Mouse (Mus musculus): ENCODE data around the gene Pcsk5. TPM values are rescaled to one million over a fixed set of nuclear protein-coding genes. Genes with fewer than 3 reads are reported as not detected.
A peak's percentile ranks its signal among the peaks of the same experiment; 100 is the strongest.
"Not testable (repeated sequence)": the region's sequence is repeated elsewhere in the genome, so short reads cannot be mapped to it uniquely, and the experiment has no call there.

Pcsk5 gene
- polyA plus RNA-seq, 1 experiment from 2014 or later, result 19.9 TPM

DNA sequence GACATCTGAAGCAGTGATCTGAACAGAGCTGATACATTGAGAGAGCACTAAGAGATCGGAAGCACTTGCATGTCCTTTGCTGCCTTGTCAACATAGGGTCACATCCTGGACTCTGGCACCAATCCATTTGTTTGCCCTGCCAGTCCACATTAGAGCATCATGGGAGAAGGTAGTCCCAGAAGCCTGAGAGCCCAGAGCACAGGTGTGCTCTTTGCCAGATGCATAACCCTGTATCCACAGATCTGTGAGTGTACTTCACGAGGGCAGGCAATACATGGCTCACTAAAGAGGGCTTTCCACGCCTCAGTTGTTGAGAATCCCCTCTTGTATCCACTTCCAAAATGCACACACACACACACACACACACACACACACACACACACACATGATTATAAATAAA, 346.1 kb downstream of the Pcsk5 start:
- no peak for ATAC-seq (ENCODE audit: insufficient number of reproducible peaks, low FRiP score, low TSS enrichment, low read depth)
- Histone ChIP-seq H3K4me1 (no peaks in the 10 kb centered on the region), H3K9ac (no peak overlapping the region)

DNA sequence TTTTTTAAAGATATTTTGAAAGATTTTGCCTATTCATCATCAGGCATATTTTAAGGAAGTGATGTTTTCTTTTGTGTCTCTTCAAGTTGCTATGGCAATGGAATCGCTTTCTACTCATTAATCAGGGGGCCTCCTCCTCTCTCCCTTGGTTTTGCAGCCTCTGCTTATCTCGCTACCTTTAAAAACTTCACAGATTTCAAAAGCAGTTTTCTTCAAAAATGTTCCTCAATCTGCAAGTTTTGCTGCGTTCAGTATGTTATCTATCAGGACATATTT, 347.6 kb downstream of the Pcsk5 start:
- no peak for ATAC-seq (ENCODE audit: insufficient number of reproducible peaks, low FRiP score, low TSS enrichment, low read depth)
- H3K4me3 ChIP-seq, result no peak overlapping the region
- WGBS, result 64% methylated on average over 3 of the region's 3 CpGs
- no peak overlapping the region for H3K27ac ChIP-seq
- H3K36me3 ChIP-seq, result no peaks in the 10 kb centered on the region
- H3K9me3 ChIP-seq, result no peaks in the 10 kb centered on the region
- H3K27me3 ChIP-seq, result no peaks in the 10 kb centered on the region
- no peak overlapping the region for H3K9ac ChIP-seq
- no peaks in the 10 kb centered on the region for H3K4me1 ChIP-seq
- no peak overlapping the region for H3K4me2 ChIP-seq

More for the DNA sequence above, 346.1 kb downstream of the Pcsk5 start:
- Histone ChIP-seq H3K4me3 (no peak overlapping the region), H3K27me3 (no peaks in the 10 kb centered on the region), H3K36me3 (no peaks in the 10 kb centered on the region), H3K27ac (no peak overlapping the region), H3K4me2 (no peak overlapping the region), H3K9me3 (no peaks in the 10 kb centered on the region)
- 89% methylated on average over 3 of the region's 3 CpGs for WGBS

GRCm38 (mm10) chr19:17489041-17489865, 348.2 kb downstream of the Pcsk5 start:
- H3K27ac ChIP-seq, result no peak overlapping the region
- 80% methylated on average over 17 of the region's 17 CpGs for WGBS
- H3K9ac ChIP-seq, result no peak overlapping the region
- no peaks in the 10 kb centered on the region for H3K9me3 ChIP-seq
- no peak overlapping the region for H3K4me2 ChIP-seq
- H3K4me1 ChIP-seq, result no peaks in the 10 kb centered on the region
- H3K4me3 ChIP-seq, result no peak overlapping the region
- H3K27me3 ChIP-seq, result no peaks in the 10 kb centered on the region
- H3K36me3 ChIP-seq, result no peaks in the 10 kb centered on the region
- no peak for ATAC-seq (ENCODE audit: insufficient number of reproducible peaks, low FRiP score, low TSS enrichment, low read depth)

DNA sequence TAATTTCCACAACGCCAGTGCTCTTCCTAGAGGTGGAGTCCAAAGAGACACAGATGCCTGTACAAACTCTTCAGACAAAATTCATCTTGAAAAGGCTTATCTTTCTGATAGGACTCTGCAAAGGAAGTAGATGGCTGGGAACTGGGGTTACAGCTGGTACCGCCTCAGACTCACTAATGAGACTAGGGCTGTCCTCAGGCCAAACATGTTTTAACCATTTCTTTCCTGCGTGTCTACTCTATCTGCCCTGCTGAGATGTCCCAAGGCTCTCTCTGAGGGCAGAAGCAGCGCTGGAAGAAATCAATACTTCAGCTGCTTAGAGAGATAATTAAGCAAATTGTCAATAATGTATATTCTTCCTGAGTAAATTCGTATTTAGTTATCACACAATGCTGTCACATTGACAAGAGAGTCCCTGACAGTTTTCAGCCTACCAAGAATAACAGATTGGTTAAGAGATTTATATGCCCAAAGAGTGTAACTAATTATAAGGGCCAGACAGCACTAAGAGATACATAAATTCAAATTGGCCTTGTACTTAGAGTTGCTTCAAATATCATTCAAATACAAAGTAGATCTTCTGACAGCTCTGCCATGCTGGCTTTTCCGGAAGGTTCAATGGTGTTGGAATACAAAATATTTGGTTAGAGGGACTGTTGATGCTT, 355.2 kb downstream of the Pcsk5 start:
- no peak overlapping the region for H3K27ac ChIP-seq
- no peaks in the 10 kb centered on the region for H3K9me3 ChIP-seq
- no peak for ATAC-seq (ENCODE audit: insufficient number of reproducible peaks, low FRiP score, low TSS enrichment, low read depth)
- H3K27me3 ChIP-seq, result no peaks in the 10 kb centered on the region
- H3K4me3 ChIP-seq, result no peak overlapping the region
- no peak overlapping the region for H3K4me2 ChIP-seq
- no peak overlapping the region for H3K9ac ChIP-seq
- H3K36me3 ChIP-seq, result no peaks in the 10 kb centered on the region
- 64% methylated on average over 6 of the region's 6 CpGs for WGBS
- no peaks in the 10 kb centered on the region for H3K4me1 ChIP-seq

GRCm38 (mm10) chr19:17479471-17479870, 358.0 kb downstream of the Pcsk5 start:
- no peak overlapping the region for H3K9ac ChIP-seq
- no peak overlapping the region for H3K27ac ChIP-seq
- no peak overlapping the region for H3K4me2 ChIP-seq
- no peaks in the 10 kb centered on the region for H3K4me1 ChIP-seq
- no peaks in the 10 kb centered on the region for H3K9me3 ChIP-seq
- ATAC-seq (ENCODE audit: insufficient number of reproducible peaks, low FRiP score, low TSS enrichment, low read depth), result no peak
- no peak overlapping the region for H3K4me3 ChIP-seq
- no peaks in the 10 kb centered on the region for H3K27me3 ChIP-seq
- 90% methylated on average over 5 of the region's 5 CpGs for WGBS
- H3K36me3 ChIP-seq, result no peaks in the 10 kb centered on the region

DNA sequence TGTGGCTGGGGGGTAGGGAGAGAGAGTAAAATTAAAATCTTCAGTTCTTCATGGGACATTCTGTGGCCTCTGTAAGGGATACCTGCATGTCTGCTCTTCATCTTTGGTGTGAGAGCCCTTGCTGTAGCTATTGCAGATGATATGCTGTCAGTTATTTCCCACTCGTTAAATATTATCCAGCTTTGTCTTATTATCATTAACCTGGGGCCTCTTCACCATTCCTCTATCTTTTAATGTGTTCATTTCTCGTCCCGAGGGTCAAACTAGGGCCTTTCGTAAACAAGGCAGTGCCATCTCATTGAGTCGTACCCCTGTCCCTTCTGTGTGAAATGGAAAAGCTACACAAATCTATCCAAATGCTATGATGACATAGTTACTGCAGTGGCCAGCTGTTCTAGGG, 361.4 kb downstream of the Pcsk5 start:
- Histone ChIP-seq H3K9me3 (no peaks in the 10 kb centered on the region), H3K4me1 (peaks cover 9% of the 10 kb centered on the region), H3K4me3 (no peak overlapping the region), H3K9ac (no peak overlapping the region), H3K4me2 (no peak overlapping the region), H3K27ac (no peak overlapping the region), H3K27me3 (no peaks in the 10 kb centered on the region), H3K36me3 (no peaks in the 10 kb centered on the region)
- no peak for ATAC-seq (ENCODE audit: insufficient number of reproducible peaks, low FRiP score, low TSS enrichment, low read depth)
- 88% methylated on average over 5 of the region's 5 CpGs for WGBS

DNA sequence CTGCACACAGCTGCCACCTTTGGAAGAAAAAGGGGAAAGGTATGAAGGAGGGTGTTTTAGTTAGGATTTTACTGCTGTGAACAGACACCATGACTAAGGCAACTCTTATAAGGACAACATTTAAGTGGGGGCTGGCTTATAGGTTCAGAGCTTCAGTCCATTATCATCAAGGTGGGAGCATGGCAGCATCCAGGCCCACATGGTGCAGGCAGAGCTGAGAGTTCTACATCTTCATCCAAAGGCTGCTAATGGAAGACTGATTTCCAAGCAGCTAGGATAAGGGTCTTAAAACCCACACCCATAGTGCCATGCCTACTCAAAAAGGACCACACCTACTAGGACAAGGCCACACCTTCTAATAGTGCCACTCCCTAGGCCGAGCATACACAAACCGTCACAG, 364.3 kb downstream of the Pcsk5 start:
- not testable (repeated sequence) for H3K36me3 ChIP-seq; H3K9ac ChIP-seq; H3K27ac ChIP-seq; H3K27me3 ChIP-seq; H3K4me2 ChIP-seq; H3K4me1 ChIP-seq; H3K4me3 ChIP-seq; ATAC-seq (ENCODE audit: insufficient number of reproducible peaks, low FRiP score, low TSS enrichment, low read depth); H3K9me3 ChIP-seq
- 89% methylated on average over 2 of the region's 2 CpGs for WGBS

GRCm38 (mm10) chr19:17471861-17472260, 365.6 kb downstream of the Pcsk5 start:
- H3K4me1 ChIP-seq, result peaks cover 9% of the 10 kb centered on the region
- ATAC-seq (ENCODE audit: insufficient number of reproducible peaks, low FRiP score, low TSS enrichment, low read depth), result peak; percentile 62
- peaks cover 13% of the 10 kb centered on the region for H3K27me3 ChIP-seq

GRCm38 (mm10) chr19:17471196-17471595, 366.2 kb downstream of the Pcsk5 start:
- Histone ChIP-seq H3K4me2 (no peak overlapping the region), H3K27ac (no peak overlapping the region), H3K27me3 (peaks cover 19% of the 10 kb centered on the region), H3K4me1 (peaks cover 9% of the 10 kb centered on the region), H3K36me3 (no peaks in the 10 kb centered on the region), H3K4me3 (no peak overlapping the region), H3K9ac (no peak overlapping the region), H3K9me3 (no peaks in the 10 kb centered on the region)
- ATAC-seq (ENCODE audit: insufficient number of reproducible peaks, low FRiP score, low TSS enrichment, low read depth), result 0 out of 2 replicates have a peak, but pooled peaks have one; percentile 8
- 33% methylated on average over 4 of the region's 4 CpGs for WGBS

More at GRCm38 (mm10) chr19:17471861-17472260, 365.6 kb downstream of the Pcsk5 start:
- Histone ChIP-seq H3K27ac (peak overlapping the region; percentile 18; the same call in 1 of the 2 replicates), H3K4me3 (no peak overlapping the region), H3K9me3 (no peaks in the 10 kb centered on the region), H3K4me2 (no peak overlapping the region), H3K36me3 (no peaks in the 10 kb centered on the region), H3K9ac (no peak overlapping the region)
- 22% methylated on average over 7 of the region's 7 CpGs for WGBS

- no peak for ATAC-seq (ENCODE audit: insufficient number of reproducible peaks, low FRiP score, low TSS enrichment, low read depth)
Measured at GRCm38 (mm10) chr19:17467556-17468211, 369.7 kb downstream of the Pcsk5 start.

DNA sequence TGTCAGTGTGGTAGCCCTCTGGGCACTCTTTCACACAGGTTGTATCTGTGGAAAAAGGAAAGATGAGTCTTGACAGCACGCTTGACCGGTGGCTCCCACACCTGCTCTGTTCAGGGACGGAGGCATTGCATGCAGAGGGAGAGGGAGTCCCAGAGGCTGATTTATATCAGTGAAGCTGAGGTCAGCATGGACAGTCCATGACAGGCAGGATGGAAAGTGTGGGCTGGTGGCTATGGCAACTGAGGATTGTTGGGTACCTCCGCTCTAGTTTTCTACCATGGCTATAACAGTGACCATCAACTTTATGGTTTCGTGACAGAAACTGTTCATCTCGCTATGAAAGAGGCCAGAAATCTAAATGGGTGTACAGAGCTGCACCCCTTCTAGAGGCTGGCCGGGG, 385.4 kb downstream of the Pcsk5 start:
- no peak overlapping the region for H3K4me2 ChIP-seq
- 87% methylated on average over 7 of the region's 7 CpGs for WGBS
- H3K36me3 ChIP-seq, result no peaks in the 10 kb centered on the region
- H3K9me3 ChIP-seq, result no peaks in the 10 kb centered on the region
- no peak overlapping the region for H3K4me3 ChIP-seq
- ATAC-seq (ENCODE audit: insufficient number of reproducible peaks, low FRiP score, low TSS enrichment, low read depth), result no peak
- H3K9ac ChIP-seq, result no peak overlapping the region
- H3K4me1 ChIP-seq, result no peaks in the 10 kb centered on the region
- no peaks in the 10 kb centered on the region for H3K27me3 ChIP-seq
- H3K27ac ChIP-seq, result no peak overlapping the region

More at GRCm38 (mm10) chr19:17467556-17468211, 369.7 kb downstream of the Pcsk5 start:
- H3K4me2 ChIP-seq, result no peak overlapping the region
- H3K36me3 ChIP-seq, result no peaks in the 10 kb centered on the region
- H3K4me1 ChIP-seq, result peaks cover 9% of the 10 kb centered on the region
- no peak overlapping the region for H3K9ac ChIP-seq
- WGBS, result 46% methylated on average over 6 of the region's 6 CpGs
- H3K27me3 ChIP-seq, result peaks cover 19% of the 10 kb centered on the region
- no peak overlapping the region for H3K4me3 ChIP-seq
- H3K27ac ChIP-seq, result no peak overlapping the region
- H3K9me3 ChIP-seq, result no peaks in the 10 kb centered on the region

GRCm38 (mm10) chr19:17443581-17443980, 393.9 kb downstream of the Pcsk5 start:
- Histone ChIP-seq H3K4me3 (no peak overlapping the region), H3K27me3 (no peaks in the 10 kb centered on the region), H3K4me2 (no peak overlapping the region), H3K4me1 (0 out of 2 replicates have a peak, but pooled peaks cover 6% of the 10 kb centered on the region), H3K36me3 (no peaks in the 10 kb centered on the region), H3K9me3 (no peaks in the 10 kb centered on the region), H3K27ac (no peak overlapping the region), H3K9ac (no peak overlapping the region)
- ATAC-seq (ENCODE audit: insufficient number of reproducible peaks, low FRiP score, low TSS enrichment, low read depth), result no peak
- WGBS, result 91% methylated on average over 7 of the region's 7 CpGs
